Mouse (Mus musculus) CD4-positive helper T cell, adult 2 months (primary cell): Measurements from ENCODE around the gene Smarcb1.

ENCODE experiments used
- DNase-seq: peaks from one replicate; pipeline ENCODE4 v3.0.0-alpha.2; 2012; ENCODE audit warnings: low read depth, missing footprints, low spot score

Gene Smarcb1

DNA sequence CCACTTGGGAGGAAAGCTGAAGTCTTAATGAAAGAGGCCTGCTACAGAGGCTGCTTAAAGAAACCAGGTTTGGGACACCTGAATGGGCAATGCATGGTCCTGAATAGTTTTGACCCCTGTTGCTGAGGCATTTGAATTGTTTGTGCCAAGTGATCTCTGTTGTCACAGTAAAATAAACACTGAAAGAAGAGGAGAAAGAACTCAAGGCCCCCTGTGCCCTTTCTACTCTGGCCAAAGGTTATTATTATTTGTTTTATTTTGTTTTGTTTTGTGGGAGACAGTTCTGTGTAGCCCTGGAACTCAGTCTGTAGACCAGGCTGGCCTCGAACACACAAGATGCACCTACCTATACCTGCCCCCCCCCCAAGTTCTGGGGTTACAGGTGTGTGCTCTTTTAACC lies 13.6 kb upstream of the Smarcb1 start:
- no peak for DNase-seq

DNA sequence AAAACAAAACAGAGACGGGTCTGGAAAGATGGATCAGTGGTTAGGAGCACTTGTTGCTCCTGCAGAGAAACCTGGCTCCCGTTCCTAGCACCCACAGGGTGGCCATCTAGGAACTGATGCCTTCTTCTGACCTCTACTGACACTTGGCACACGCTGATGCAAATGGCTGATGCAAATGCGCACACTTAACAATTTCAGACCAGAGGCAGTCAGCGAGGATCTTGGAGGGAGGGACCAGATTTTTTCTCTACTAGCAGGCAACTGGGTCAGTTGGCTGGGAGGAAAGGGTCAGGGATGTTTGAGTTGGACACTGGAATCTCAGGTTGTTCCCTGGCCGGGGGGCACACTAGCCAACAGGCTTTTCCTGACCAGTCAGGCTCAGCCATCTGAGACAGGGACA lies 11.5 kb upstream of the Smarcb1 start, which contains the start of gene Chchd10:
Gene Chchd10 (plus strand): TSS at position 240 of the 400 bp plus-strand sequence.
- DNase-seq = no peak

DNA sequence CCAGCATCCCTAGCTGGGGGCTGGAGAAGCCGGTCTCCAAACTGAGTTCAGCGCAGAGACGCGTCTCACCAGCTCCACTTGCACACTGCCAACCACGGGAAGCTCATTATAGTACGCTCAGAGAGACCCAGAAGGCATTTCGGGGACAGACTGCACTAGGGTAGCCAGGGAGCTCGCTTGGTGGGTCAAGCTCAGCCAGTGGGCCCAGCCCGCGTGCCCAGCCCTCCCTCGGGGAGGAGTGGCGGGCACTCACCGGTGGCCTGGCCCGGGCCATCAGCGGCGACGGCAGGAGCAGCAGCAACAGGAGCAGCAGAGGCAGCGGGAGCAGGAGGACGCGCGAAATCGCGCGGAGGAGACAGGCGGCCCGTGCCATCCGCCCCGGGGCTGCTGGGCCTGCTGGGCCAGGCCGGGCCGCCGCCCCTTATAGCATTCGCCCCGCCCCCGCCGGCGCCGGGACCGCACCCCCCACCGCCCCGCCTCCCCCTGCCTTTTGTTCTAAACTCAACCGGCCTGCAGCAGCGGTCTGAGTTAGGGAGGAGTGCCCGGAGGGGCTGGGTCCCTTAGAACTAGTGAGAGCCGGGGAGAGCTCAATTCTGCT lies 10.8 kb upstream of the Smarcb1 start:
- DNase-seq = peak; percentile 55

DNA sequence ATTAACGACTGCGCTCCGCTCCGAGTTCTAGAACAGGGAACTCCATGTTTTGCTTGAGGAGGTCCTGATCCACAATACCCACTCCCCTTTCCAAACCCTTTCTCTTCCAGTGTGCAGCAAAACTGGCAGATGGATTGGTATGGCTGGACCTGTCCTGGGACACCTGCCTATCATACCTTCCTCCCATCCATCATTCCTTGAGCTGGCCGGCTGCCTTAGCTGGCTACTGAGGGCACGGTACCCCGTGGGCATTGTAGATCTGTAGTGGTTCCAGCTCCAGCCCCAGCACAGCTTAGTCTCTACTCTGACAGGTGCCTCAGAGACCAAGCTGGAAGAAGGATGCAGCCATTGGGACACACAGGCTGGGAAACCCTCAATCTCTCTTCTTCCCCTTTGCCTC lies 9.9 kb upstream of the Smarcb1 start:
- no peak for DNase-seq

DNA sequence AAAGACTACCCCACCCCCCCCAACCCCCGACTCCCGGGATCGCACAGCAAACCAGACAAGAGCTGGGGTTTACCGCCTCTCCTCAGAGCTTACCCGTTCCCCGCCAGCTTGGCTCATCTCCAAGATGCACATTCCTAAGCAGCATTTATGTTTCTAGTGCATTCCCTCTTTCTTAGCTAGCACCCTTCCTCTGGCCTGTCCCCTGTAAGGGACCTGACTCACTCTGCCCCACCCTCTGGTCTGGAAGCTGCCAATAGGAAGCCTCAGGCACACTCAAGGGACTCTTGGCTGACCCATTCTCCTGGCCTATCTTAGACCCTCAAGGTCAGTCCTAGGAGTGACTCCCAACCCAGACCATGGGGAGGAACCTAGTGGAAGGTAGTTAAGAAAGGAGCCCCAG lies 8.9 kb upstream of the Smarcb1 start:
- DNase-seq = no peak

DNA sequence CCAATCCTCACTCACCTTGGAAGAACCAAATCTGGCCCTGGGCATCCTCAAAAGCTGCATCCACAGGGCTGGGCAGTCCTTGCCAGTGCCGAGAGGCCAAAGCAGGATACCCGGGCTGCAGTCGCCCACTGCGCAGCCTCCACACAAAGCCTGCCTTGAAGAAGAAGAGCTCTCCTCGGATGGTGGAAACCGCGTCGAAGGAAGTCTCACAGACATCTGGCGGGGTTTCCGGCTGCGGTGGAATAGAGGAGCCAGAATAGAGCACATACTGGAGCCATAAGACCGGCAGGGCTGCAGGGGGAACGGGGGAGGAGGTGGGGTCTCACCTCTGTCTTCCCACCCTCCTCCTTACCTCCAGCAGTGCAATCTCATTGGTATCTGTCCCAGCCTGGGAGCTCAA lies 5.0 kb upstream of the Smarcb1 start:
- no peak for DNase-seq

DNA sequence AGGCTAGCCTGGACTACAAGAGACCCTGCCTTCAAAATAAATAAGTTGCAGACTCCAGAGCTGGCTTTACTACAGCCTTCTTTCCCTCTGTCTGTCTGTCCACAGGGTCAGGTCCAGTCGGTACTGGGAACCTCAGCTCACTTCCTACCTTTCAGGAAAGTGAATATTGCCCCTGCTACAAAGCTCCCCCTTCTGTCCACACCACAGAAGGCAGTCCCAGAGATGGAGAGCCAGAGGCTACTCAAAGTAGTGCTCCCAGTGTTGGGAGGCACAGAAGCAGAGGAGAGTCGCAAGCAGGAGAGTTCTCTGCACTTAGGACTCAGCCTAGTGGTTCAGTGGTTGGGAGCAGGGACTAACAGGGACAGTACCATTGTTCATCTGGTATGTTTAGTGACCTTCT lies 2.9 kb upstream of the Smarcb1 start:
- DNase-seq = no peak

DNA sequence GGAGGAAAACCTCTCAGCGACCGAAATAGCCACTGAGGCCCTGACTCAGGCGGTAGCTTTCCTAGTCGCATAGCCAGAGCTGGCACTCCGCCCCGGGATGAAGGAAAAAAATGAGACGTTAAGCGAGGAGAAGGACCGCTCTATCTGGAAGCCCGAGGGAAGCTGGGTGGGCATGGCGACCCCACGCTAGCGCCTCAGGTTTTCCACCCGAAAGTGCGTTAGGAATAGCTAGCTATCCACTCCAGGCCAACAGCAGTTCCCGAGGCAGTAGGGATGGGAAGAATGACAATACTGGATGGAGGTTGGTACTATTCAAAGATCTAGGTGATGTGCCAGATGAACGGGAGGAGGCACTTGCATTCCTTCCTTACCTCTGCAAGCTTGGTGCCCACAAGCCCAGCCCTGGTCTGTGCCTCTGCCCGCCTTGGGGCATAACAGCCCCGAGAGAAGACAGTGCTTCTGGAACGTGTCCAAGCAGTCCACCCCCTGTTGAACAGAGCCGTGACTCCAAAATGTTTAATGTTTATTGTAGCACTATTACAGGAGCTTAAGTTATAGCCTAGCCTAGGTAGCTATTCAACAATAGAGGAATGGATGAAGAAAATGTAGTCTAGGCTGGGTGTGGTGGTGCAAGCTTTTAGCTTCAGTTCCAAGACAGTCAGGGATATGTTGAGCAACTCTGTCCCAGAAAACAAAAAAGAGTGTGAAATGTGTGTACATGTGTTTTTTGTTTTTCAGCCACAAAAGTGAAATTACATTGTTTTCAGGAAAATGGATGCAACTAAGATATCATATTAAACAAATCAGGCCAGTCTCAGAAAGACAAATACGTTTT lies 526 bp upstream of the Smarcb1 start:
- DNase-seq = no peak

DNA sequence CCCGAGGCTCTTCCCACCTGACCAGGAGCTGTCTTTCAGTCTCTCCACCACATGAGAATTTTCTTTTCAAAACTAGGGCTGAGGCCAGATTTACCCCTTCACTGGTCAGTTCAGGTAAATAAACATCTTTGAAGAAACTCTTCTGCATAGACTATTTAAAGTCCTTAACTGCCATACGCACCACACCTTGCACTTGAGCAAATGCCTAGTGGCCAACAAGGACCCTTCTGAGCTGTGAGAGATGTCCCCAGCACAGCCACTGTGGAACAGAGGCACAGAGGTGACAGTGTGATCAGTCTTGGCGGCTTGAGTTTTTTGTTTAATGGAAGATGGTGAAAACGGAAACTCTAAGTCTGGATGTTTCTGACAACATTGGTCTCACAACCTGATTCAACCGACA lies 2.4 kb downstream of the Smarcb1 start:
- DNase-seq = no peak

DNA sequence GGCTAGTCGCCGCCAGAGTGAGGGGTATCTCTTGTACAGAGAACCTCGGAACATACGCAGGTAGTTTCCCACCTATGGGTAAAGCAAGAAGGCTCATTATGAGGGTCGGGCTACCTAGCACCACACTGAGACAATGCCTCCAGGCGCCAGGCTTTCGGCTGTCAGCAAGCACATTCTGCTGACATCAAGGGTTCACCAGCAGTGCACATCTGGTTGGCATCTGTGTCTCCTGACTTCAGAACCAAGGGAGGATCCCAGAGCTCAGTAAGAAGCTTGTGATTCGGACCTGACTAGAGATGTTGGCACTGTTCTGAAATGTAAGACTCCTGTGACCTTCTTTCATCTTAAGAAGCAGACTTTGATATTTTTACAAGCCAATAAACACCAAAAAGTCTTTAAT lies 4.6 kb downstream of the Smarcb1 start:
- DNase-seq = no peak

DNA sequence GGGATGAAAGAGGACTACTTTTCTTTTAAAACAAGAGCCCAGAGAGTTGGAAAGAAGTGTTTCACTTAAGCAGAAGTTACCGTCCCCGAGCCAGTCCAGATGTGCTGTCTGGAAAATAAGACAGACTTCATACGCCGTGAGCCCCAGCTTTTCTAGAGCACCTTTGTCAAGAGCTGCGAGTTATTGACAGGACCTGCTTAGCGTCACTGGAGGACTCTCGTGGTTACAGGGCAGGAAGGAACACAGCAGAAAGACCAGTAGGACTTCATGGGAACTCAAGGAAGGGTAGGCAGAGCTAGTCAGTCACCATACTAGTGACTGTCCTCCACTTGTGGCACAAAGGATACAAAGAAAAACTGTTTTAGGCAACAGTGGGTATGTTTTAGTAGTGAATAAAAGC lies 5.9 kb downstream of the Smarcb1 start:
- DNase-seq = no peak

DNA sequence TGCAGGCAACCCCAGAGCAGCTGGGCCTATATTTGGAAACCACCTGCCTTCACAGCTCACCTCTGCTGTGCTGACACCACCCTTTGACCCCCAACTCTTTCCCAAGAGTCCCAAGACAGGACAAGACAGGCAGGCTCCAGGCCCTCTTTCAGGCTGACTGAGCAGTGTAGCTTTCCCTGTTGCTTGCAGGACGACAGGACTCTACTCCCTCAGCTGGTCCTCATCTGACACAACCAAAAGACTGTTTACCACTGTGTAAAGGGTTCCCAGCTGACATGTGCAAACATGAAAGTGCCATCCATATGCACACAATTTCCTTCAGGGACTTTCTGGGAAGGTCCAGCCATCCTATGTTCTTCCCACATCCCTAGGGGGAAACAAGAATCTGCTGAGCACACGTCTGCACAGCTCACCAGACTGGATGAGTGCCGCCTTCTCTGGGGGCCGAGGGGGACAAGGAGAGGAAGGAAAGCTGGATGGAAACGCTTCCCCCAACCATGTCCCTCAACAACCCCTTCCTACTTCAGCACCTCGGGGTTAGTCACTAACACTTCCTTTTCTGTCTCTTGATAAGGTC lies 8.3 kb downstream of the Smarcb1 start:
- DNase-seq = no peak

DNA sequence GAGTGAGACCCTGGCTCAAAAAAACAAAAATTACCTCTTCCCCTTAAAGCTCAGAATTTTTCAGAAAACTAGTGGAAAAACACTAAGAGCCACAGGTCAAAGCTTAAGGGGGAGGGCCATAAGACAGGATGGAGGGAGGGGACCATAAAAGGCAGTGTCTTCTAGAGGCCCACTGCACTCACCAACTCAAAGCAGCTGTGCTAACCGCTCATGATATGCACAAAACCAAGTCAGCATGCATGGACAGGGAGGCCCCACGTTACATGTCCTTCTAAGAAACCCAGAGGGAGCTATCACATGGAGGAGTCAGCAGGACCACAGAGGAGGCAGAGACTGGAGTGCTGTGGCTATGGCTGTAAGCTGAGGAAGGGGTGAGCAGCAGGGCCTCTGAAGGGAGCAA lies 10.7 kb downstream of the Smarcb1 start:
- DNase-seq = no peak

DNA sequence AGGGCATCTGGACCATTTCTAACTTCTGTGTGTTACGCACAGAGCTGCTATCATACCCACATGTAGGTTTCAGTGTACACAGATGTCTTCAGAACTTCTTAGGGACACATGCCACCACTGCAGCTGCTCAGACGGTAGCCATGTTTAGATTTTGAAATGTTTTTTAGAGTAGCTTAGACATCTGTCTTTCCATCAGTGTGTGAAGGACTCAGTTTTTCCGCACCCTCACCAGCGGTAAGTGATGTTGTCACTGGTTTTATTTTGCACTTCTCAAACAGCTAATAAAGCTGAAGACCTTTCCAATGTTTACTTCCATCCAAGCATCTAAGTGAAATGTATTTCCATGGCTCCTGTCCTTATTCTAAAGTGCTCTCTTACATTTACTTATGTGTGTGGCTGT lies 14.5 kb downstream of the Smarcb1 start:
- no peak for DNase-seq

DNA sequence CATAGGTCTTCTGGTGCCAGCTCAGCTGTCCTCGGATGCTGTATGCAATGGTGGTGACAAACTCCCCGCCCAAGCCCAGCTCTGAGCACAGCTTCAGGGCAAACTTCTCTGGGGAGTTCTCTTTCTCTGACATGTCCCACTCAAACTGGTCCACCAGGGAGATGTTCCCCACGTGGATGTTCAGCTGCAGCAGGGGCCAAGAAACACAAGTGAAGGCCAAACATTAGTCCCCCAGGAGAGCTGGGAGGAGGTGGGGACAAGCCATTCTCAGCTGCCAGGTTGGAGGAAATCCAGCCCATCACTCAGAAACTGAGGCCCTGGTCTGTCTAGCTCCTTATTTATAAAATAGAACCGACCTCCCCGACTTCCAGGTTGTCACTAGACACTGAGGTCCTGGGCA lies 17.0 kb downstream of the Smarcb1 start:
- DNase-seq = no peak

DNA sequence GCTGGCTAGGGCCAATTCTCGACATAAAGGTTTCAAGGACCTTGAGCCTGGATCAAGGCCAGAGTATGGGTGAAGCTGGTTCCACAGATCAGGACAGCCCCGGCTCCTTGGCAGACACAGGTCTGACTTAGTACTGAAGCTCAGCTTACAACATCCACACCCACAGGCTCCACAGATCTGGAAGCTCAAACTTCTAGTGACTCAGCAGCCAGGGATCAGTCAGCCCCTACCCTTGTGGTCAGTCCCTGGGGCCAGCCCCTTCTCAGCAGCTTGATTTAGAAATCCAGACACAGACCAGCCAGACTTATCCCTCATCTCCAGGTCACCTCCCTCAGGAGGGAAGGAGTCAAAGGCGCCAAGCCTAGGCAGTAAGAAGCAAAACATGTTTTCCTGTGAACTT lies 22.6 kb downstream of the Smarcb1 start:
- DNase-seq = no peak

DNA sequence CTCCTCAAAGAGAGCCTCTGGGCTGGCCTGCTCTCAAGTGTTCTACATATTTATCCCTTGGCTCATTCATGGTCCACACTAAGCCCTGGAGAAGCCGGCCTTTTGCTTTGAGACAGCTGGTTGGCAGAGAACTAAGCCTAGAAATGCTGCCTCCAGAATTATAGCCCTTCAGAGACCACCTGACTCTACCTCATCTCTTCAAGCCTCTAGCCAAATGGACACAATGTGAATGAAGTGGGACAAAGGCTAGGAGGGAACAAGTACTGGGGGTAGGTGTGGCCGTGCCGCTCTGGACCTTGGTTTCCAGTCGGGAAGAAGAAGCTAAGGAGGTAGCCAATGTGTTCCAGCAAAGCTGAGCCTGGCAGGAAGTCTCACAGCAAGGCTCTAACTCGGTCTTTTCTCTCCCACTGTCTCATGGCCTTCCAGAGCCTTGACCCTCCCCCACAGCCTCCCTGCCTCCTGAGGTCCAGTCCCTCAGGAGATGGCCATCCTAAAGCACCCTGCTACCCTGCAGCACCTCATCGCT lies 23.3 kb downstream of the Smarcb1 start:
- DNase-seq = no peak

DNA sequence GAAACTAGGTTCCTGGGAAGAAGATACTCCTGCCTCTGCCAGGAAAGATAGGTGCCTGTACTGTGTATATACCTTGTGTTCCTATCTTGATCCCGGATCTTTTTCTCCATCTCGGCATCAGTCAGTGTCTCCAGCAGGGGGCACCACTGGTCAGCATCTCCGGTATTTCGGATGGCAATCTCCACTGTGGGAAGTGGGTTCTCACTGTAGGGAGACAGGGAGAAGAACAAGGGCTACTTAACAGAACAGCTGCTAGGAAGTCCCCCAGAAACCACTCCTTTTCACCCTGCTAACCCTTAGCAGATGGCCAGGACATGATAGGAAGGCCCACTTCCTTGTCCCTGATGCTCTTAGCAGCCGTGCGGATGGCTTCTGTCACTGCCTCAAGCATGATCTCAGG lies 24.0 kb downstream of the Smarcb1 start:
- peak; percentile 47 for DNase-seq

DNA sequence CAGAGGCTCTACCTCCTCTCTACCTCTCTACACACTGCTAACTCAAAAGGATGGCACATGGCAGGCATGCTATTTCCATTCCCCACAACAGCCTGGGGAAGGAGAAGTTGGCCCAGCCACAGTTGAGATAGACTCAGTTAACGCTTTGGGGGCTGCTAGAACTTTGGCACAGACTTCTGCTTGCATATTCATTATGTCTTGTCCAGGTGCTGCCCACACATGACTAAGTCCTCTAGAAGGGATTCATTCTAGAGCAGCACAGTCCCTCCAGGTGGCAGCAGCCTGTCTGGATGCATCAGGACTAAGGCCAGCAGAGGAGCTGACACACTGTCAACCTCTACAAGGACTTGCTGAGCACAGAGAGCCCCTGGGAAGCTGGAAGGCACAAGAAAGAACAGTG lies 25.2 kb downstream of the Smarcb1 start:
- no peak for DNase-seq

DNA sequence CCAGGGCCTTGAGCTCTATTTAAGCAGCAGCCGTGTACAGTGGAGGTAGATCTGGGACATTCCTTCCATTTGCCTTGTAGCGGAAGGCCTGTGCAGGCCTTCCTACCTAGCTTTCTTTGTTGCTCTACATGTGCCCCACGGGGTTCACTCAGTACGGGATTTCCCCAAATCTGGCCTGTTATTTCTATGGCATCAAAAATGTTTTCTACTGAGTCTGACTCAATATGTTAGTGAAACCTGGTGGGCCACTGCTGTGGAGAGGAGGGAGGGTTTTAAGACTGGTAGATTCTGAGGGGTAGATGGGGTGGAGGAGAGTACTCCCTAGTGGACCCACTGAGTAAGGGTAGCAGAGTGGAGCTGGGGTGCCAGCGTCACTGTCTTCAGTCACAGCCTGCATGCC lies 25.7 kb downstream of the Smarcb1 start:
- DNase-seq = peak; percentile 25

DNA sequence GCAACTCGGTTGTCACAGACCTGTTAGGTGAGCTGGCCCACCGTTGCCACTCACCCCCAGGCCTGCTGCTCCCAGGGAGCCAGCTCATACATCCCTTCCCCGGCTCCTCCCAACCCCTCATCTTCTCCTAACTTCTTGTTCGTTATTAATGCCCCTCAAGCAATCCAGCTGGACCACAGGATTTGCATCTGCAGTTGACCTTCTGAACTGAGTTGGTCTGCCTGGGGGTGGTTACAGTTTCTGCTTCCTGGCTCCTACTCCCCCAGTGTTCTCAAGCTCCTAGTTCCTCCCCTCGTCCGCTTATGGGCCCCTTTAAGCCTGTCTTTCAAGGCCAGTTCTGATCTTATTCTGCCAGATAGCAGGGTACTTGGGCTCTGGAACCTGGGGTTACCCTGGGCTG lies 26.8 kb downstream of the Smarcb1 start:
- DNase-seq = no peak

DNA sequence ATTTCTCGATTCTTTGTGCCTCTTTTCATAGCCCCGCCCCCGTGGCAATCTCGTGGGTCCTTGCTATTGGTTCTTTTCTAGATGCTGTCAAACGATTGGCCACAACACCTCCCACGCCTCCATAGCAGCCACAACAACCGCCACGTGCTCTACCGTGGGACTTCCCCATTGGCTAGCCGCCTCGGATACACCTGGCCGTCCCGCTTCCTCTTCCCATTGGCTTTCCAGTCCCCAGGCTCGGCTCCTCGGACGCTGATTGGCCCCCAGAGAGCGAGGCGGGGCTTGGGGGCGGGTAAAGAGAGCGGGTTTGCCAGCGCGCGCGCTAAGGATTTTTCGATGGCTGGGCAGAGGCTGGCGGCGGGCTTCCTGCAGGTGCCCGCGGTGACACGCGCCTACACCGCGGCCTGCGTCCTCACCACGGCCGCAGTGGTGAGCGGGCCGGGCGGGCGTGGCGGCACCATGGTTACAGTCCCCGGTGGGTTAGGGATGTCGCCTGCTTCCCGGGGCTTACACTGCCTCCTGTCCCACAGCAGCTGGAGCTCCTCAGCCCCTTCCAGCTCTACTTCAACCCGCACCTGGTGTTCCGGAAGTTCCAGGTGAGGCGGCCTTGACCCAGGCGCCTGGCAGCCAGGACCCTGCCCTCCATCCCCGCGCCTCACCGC lies 28.2 kb downstream of the Smarcb1 start, which contains the start of gene Derl3:
Gene Derl3 (plus strand): TSS at position 325 of the 662 bp plus-strand sequence.
- peak; percentile 99 for DNase-seq
